Mouse (Mus musculus) urinary bladder, adult 2 months (tissue): Measurements from ENCODE around the gene Mettl7a3. TPM values are rescaled to one million over a fixed set of nuclear protein-coding genes. Genes with fewer than 3 reads are reported as not detected.
A peak's percentile ranks its signal among the peaks of the same experiment; 100 is the strongest.
"Not testable (repeated sequence)": the region's sequence is repeated elsewhere in the genome, so short reads cannot be mapped to it uniquely, and the experiment has no call there.

ENCODE experiments used
- DNase-seq: peaks from one replicate; pipeline ENCODE4 v3.0.0; 2022; ENCODE audit warnings: low spot score
- polyA plus RNA-seq: library from polyadenylated mRNA; depleted of rRNA; stranded (reverse); fragments of >200 nt; gene quantifications from 2 replicates; pipeline ENCODE4 v1.2.3, GENCODE M21; 2012; rRNA removed

The Mettl7a3 gene
- polyA plus RNA-seq: 0.12 and 0.15 TPM in 2 replicates

- DNase-seq: no peak
Measured at GRCm38 (mm10) chr15:100334629-100335028, at the start of gene Mettl7a3. Gene Mettl7a3 (plus strand): TSS chr15:100334929.

- no peak for DNase-seq
Measured at GRCm38 (mm10) chr15:100288980-100289379, 45.7 kb upstream of the Mettl7a3 start.

GRCm38 (mm10) chr15:100290858-100291257, 43.9 kb upstream of the Mettl7a3 start:
- DNase-seq: no peak

DNA sequence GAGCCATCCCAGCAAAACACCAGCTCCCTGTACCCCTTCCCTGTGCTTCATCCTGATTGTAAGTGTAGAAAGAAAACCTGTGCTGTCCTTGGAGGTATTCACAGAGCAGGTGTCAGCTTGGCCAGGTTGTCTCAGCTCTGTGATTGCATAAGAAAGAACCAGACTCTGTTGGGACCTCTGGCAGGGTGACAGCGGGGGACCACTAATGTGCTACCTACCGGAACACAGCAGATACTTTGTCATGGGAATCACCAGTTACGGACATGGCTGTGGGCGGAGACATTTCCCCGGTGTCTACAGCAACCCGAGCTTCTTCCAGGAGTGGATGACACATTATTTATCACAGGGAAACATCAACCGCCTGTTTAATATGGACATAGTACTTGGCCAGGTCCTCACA, 42.4 kb upstream of the Mettl7a3 start:
- DNase-seq: no peak

GRCm38 (mm10) chr15:100297856-100298255, 36.9 kb upstream of the Mettl7a3 start:
- DNase-seq: no peak

DNA sequence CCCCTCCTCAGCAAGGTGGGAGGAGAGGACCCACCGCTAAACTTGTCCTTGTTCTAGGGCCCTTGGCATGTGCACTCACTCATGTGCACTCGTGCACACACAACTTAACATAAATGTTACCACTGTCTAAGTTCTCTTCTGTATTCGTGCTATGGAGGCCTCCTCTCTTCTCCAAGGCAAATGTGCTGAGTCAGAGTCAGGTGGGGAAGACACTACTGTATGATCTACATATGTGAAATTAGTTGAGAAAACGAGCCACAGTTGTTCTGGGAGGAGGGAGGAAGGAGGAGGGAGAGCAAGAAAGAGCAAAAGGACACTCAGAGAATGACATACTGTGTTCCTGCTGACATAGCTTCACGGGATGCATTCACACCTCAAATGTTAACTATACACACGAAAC, 34.2 kb upstream of the Mettl7a3 start:
- no peak for DNase-seq

DNA sequence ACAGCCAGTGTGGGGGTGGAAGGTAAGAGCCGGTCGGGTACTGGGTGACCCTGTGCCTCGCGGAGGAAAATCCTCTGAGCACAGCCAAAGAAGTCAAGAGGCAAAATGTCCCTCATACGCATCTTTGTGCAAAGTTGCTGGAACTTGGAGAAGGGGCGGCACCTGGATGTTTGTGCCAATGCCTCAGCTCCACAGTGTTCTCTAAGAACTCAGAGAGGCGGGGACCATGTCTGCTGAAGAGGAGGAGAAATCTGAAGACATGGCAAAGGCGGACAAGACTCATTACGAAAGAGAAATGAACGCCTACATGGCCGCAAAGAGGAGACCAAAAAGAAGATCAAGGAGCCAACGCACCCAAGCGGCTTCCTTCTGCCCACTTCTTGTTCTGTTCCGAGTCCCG, 33.2 kb upstream of the Mettl7a3 start:
- no peak for DNase-seq

- DNase-seq: no peak
Measured at GRCm38 (mm10) chr15:100303428-100304018, 31.2 kb upstream of the Mettl7a3 start.

DNA sequence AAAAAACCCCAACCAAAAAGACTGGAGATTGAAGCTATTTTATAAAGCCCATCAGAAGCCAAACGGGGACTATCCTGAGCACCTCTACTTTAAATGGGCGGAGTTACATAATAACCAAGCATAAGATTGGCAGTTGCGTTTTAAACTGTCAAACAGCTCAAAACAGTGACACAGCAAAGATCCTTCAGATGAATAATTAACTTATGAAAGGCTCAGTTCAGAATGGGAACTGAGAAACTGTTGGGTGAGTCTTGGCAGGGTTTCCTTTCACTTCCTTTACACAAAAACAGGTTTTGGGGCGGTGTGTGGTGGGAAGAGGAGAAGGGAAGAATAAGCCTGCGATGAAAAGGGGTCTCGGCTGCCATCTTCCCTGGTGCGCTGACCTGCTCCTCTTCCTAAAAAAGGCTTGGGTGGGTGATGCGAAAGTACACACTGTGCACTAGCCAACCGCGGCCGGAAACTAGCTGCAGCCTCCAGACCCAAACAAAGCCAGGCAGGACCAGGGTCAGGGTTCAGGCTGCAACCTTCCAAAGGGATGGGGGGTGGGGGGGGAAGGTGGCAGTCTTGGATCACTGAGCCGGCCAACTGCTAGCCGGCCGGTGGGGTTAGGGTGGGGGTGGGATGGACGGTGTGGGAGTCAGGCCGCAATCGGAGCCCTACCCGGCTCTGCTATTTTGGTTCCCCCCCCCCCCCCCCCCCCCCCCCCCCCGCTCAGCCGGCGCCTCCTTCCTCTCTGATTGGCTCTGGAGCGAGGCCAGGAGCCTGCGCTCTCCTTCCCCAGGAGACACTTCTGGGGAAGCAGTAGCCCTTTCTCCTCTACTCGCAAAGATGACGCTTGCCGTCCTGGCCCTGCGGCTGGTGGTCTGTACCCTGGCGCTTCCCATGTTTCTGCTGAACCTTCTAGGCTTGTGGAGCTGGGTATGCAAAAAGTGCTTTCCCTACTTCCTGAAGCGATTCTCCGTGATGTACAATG, 30.4 kb upstream of the Mettl7a3 start, which contains the start of gene Mettl7a1:
Gene Mettl7a1, plus strand, starts transcription at position 122 of the 973 bp plus-strand sequence.
- DNase-seq: peak; percentile 76

GRCm38 (mm10) chr15:100306201-100306600, 28.5 kb upstream of the Mettl7a3 start:
- DNase-seq: no peak

DNA sequence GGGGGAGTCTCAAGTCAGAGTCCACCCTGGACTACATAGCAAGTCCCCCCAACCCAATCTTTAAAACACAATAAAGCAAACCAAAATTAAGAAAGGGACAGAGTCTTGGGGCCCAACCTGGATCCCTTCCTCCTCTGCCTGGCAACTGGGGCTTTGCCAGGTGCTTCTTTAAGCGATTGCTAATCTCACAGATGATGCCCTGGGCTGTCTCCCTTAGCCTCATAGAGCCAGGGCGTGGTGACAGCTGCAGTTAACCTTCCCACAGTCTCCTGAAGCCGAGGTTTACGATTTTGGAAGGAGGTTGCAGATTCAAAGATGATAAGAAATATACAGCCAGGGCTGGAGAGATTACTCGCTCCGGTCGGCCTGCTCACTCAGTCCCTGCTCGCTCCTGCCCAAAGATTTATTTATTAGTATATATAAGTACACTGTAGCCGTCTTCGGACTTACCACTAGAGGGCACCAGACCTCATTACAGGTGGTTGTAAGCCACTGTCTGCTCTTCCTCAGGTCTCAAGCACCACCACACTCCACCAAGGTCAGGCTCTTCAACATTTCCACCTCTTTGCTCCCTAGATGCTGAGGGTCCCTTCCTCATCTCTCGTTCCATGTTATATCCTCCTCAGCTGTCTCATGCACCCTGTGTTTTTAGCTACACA, 27.2 kb upstream of the Mettl7a3 start:
- DNase-seq: not testable (repeated sequence)

DNA sequence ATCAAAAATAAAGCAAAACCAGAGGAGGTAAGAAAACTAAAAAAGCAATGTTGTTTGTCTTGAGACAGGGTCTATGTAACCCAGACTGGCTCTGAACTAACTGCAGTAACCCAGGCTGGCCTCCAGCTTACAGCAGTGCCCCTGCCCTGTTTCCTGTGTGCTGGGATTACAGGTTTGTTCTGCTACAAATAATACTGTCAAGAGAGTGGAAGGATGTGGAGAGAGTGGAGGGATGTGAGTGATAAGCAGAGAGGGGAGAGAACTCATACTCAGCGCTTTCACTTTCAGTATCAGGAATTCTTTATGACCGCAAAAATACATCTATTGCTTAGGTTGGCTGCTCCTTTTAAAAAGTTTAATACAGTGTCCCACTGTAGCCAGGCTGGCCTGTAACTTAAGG, 22.4 kb upstream of the Mettl7a3 start:
- DNase-seq: no peak

DNA sequence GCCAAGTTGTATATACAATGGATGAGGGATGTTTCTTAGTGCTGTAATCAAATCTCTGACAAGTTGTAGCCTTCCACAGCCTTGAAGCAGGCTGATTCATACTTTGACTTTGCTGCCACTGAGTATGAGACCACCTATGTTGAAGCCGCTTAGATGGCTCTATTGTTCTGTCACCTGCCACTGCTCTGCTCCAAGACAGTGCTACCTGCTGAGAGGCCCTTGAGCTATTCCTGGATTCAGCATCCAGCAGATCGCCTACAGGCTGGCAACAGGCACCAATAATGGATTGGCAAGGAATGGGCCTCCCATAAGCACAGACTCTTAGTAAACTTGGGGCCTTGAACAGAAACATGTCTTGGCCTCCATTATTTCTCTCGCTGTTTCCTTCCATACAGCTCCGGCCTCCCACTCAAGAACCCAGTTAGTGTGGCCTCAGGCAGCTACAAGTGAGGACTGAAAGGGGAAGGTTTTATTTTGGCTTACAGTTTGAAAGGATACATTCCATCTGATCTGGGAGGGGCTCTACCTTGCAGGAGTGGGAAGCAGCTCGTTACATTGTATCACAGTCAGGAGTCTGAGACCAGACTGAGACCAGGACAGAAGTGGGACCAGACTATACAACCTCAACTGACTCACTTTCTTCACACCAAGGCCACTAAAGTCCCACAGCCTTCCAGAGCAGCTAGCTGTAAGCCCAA, 20.1 kb upstream of the Mettl7a3 start:
- no peak for DNase-seq

DNA sequence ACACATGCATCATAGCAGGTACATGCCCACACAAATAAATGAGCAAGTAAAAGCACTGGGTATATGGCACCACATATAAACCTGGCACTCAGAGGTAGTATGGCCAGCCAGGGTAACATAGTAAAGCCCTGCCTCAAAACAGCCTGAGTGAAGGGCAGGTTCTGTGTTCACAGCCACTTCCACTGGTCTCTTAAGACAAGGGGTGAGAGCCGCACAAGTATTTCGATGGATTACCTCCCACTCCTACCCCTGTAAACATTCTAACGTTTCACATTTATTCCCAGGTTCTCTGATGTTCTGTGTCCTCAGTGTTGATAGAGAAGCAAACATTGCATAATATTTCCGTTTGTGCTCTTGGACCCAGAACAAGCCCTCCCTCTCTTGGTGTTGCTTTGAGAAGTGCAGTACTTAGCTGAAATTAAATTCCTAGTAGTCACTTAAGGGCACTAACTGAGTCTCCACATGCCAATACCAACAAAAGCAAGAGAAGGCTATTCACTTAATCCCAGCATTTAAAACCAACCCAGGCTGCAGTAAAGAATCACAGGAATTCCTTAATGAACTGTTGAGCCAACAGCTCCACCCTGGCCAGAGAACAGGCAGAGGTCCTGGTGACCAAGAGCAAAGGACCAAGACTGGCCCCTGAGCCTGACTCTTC, 16.6 kb upstream of the Mettl7a3 start:
- DNase-seq: not testable (repeated sequence)

DNA sequence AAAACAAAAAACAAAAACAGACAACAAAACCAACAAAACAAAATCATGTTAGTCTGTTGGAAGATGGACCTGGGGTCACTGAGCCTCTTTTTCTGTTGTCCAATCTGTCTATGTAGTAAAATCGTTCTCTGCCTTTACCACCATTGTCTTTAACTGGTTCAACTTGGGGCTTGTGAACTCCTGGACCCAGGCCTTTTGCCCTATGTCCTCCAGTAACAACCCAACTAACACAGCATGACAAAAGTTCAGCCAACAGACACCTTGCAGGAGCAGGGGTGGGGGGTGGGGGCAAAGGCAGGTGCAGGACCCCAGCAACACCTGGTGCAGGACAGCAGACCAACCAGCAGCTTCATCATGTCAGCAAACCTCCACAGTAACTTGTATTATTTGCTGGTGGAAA, 14.8 kb upstream of the Mettl7a3 start:
- no peak for DNase-seq

DNA sequence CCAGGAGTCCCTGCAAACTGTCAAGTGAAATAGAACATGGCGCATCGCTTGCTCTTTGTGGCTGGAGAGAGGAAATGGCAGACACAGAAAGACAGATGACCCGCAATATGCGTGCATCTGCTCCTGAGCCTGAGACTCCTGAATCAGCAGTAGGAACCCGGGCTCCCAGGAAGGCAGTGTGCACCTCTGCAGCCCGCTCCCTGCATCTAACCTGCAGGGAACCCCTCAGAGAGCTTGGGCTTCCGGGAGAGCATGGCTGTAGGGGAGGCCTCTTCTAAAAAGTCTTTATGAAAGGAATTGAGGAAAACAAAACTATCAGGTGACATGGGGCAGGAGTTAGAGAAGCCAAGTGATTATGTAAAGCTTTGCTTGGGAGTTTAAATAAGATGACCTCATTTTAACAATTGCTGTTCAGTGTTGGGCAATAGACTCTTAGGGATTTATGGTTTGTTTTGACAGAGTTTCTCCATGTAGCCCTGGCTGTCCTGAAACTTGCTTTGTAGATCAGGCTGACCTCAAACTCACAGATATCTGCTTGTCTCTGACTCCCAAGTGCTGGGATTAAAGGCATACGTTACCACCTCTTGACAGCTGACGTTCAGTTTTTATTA, 14.3 kb upstream of the Mettl7a3 start:
- DNase-seq: no peak

GRCm38 (mm10) chr15:100321134-100321533, 13.6 kb upstream of the Mettl7a3 start:
- peak; percentile 31 for DNase-seq

- DNase-seq: no peak
Measured at GRCm38 (mm10) chr15:100324021-100324591, 10.6 kb upstream of the Mettl7a3 start.

DNA sequence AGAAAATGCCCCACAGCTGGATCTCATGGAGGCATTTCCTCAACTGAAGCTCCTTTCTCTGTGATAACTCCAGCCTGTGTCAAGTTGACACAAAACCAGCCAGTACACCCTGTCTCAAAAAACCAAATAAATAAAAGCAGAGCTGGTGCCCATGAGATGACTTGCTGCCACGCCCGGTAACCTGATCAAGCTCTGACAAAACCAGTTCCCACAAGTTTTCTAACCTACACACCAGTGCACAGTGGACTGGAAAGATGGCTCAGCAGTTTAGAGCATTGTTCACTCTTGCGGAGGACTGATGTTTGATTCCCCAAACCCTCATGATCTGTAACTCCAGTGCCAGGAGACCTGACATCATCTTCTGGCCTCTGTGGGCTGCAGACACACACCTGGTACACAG, 9.5 kb upstream of the Mettl7a3 start:
- no peak for DNase-seq

DNA sequence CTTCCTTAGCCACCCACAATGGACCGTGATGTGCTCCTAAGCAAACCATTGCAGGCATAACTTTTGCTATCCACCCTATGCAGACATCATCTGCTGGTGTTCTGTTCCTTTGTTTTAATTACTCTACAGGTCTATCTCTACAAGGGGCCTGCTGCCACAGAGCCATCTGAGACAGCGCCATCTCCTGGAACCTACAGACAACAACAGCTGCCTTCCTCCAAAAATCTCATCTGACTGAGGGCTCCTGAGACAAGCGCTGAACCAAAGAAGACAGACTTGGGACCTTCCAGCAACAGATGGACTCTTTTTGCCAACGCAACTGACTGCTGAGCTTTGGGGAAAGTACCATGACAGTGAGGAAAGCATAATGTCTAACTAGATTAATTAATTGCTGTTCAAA, 6.6 kb upstream of the Mettl7a3 start:
- DNase-seq: not testable (repeated sequence)
